Mouse (Mus musculus) mouse trophoblast stem cell (cell line): ENCODE measurements around the gene Rbfox3.

Experiments
- in situ Hi-C, 2 experiments: fragments of 300-500 bp; cut with MseI, MboI; formaldehyde crosslinking; loops; 2 replicates in 1 of 2; 3 replicates in 1 of 2; pipeline ENCODE4 v1.15.1; 2025

Gene Rbfox3

GRCm38 (mm10) chr11:118729373-118729772 is 182.0 kb downstream of the Rbfox3 start:
- in situ Hi-C loops: no loop called here

GRCm38 (mm10) chr11:118728797-118729196 is 182.6 kb downstream of the Rbfox3 start:
- in situ Hi-C loops: no loop called here

- in situ Hi-C loops: no loop called here
These were observed 183.3 kb downstream of the Rbfox3 start for GRCm38 (mm10) chr11:118728083-118728551.

GRCm38 (mm10) chr11:118726430-118726829 is 185.0 kb downstream of the Rbfox3 start:
- in situ Hi-C loops: no loop called here

GRCm38 (mm10) chr11:118724423-118724822 is 187.0 kb downstream of the Rbfox3 start:
- in situ Hi-C loops: no loop called here

- in situ Hi-C loops: no loop called here
These were observed 188.2 kb downstream of the Rbfox3 start for GRCm38 (mm10) chr11:118723166-118723565.

- in situ Hi-C loops: no loop called here
These were observed 189.5 kb downstream of the Rbfox3 start for GRCm38 (mm10) chr11:118721898-118722297.

GRCm38 (mm10) chr11:118714601-118715524 is 196.5 kb downstream of the Rbfox3 start:
- in situ Hi-C loops: no loop called here

GRCm38 (mm10) chr11:118712761-118713160 is 198.6 kb downstream of the Rbfox3 start:
- in situ Hi-C loops: no loop called here

GRCm38 (mm10) chr11:118712058-118712457 is 199.3 kb downstream of the Rbfox3 start:
- in situ Hi-C loops: no loop called here

- in situ Hi-C loops: no loop called here
These were observed 201.4 kb downstream of the Rbfox3 start for GRCm38 (mm10) chr11:118710035-118710434.

- in situ Hi-C loops: no loop called here
These were observed 215.0 kb downstream of the Rbfox3 start for GRCm38 (mm10) chr11:118696226-118696930.

- in situ Hi-C loops: no loop called here
These were observed 218.1 kb downstream of the Rbfox3 start for GRCm38 (mm10) chr11:118693276-118693675.

- in situ Hi-C loops: no loop called here
These were observed 221.1 kb downstream of the Rbfox3 start for GRCm38 (mm10) chr11:118690262-118690661.

- in situ Hi-C loops: no loop called here
These were observed 226.0 kb downstream of the Rbfox3 start for GRCm38 (mm10) chr11:118685397-118685796.

- in situ Hi-C loops: no loop called here
These were observed 226.7 kb downstream of the Rbfox3 start for GRCm38 (mm10) chr11:118684665-118685064.

GRCm38 (mm10) chr11:118680699-118681098 is 230.7 kb downstream of the Rbfox3 start:
- in situ Hi-C loops: no loop called here

GRCm38 (mm10) chr11:118679736-118680410 is 231.5 kb downstream of the Rbfox3 start:
- in situ Hi-C loops: no loop called here

GRCm38 (mm10) chr11:118678515-118679104 is 232.8 kb downstream of the Rbfox3 start:
- in situ Hi-C loops: no loop called here

GRCm38 (mm10) chr11:118677277-118677676 is 234.1 kb downstream of the Rbfox3 start:
- in situ Hi-C loops: no loop called here

- in situ Hi-C loops: no loop called here
These were observed 235.0 kb downstream of the Rbfox3 start for GRCm38 (mm10) chr11:118676364-118676763.

- in situ Hi-C loops: no loop called here
These were observed 239.4 kb downstream of the Rbfox3 start for GRCm38 (mm10) chr11:118671958-118672357.
